Mouse (Mus musculus): ENCODE measurements around the gene Kcnj3. TPM values are rescaled to one million over a fixed set of nuclear protein-coding genes. Genes with fewer than 3 reads are reported as not detected.

Kcnj3 gene
- total RNA-seq, 2 experiments from 2014 or later: 111 to 117 TPM

- intact Hi-C loops (cut with DNase I): no loop called here
- no peak for DNase-seq (ENCODE audit: low spot score in 2 of 2)
These were observed 67.8 kb downstream of the Kcnj3 start for GRCm38 (mm10) chr2:55503390-55504176.

- intact Hi-C loops (cut with DNase I): no loop called here
- DNase-seq (ENCODE audit: low spot score in 2 of 2): no peak
These were observed 69.9 kb downstream of the Kcnj3 start for GRCm38 (mm10) chr2:55505712-55506111.

GRCm38 (mm10) chr2:55517297-55517696 is 81.5 kb downstream of the Kcnj3 start:
- intact Hi-C loops (cut with DNase I): no loop called here
- no peak for DNase-seq (ENCODE audit: low spot score in 2 of 2)

- intact Hi-C loops (cut with DNase I): no loop called here
These were observed 97.1 kb downstream of the Kcnj3 start for GRCm38 (mm10) chr2:55532738-55533491.

GRCm38 (mm10) chr2:55534946-55535345 is 99.2 kb downstream of the Kcnj3 start:
- intact Hi-C loops (cut with DNase I): no loop called here
- no peak for DNase-seq (ENCODE audit: low spot score in 2 of 2)

More at GRCm38 (mm10) chr2:55532738-55533491, 97.1 kb downstream of the Kcnj3 start:
- peak; percentile 9 to 17 for DNase-seq (ENCODE audit: low spot score in 2 of 2)

- intact Hi-C loops (cut with DNase I): no loop called here
- DNase-seq (ENCODE audit: low spot score in 2 of 2): no peak
These were observed 99.7 kb downstream of the Kcnj3 start for GRCm38 (mm10) chr2:55535482-55535881.

GRCm38 (mm10) chr2:55547612-55548011 is 111.8 kb downstream of the Kcnj3 start:
- no peak for DNase-seq (ENCODE audit: low spot score in 2 of 2)
- intact Hi-C loops (cut with DNase I): no loop called here

- no peak for DNase-seq (ENCODE audit: low spot score in 2 of 2)
- intact Hi-C loops (cut with DNase I): no loop called here
These were observed 122.7 kb downstream of the Kcnj3 start for GRCm38 (mm10) chr2:55558368-55558985.

GRCm38 (mm10) chr2:55569291-55569690 is 133.5 kb downstream of the Kcnj3 start:
- no peak for DNase-seq (ENCODE audit: low spot score in 2 of 2)
- intact Hi-C loops (cut with DNase I): no loop called here

GRCm38 (mm10) chr2:55571425-55571824 is 135.7 kb downstream of the Kcnj3 start:
- intact Hi-C loops (cut with DNase I): no loop called here
- no peak for DNase-seq (ENCODE audit: low spot score in 2 of 2)

- intact Hi-C loops (cut with DNase I): no loop called here
- no peak for DNase-seq (ENCODE audit: low spot score in 2 of 2)
These were observed 144.5 kb downstream of the Kcnj3 start for GRCm38 (mm10) chr2:55580286-55580685.

- intact Hi-C loops (cut with DNase I): no loop called here
- DNase-seq (ENCODE audit: low spot score in 2 of 2): peak in 1 of 2 experiments; percentile 18
These were observed 155.6 kb downstream of the Kcnj3 start for GRCm38 (mm10) chr2:55591226-55591988.

Measured in left cerebral cortex, postnatal 36 days (tissue).